Comparison of ENCODE assay signal across 9 mouse cellular contexts in the genomic region with DNA sequence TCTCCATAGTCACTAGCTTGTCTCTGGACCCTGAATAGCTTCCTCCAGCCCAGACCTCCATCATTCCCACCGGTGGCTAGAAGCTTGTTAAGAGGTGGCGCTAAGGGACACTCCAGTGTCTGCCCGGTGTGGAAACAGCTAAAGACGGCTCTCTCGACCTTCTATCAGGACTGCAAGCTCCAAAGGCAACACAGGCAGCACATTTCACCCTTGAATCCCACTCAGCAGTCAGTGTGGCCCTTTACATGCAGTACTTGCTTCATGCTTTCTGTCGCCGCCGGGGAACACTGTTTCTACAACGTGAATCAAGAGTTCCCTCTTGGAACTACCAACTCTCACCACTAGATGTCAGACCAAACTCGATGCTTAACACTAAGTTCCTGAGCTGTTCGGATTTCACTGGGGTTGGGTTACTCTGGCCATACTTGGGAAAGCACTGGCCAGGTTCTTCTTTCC. TPM values are rescaled to one million over a fixed set of nuclear protein-coding genes. Genes with fewer than 3 reads are reported as not detected.
A peak's percentile ranks its signal among the peaks of the same experiment; 100 is the strongest.
DNase-seq lines count a peak whose midpoint lies in the region; ATAC-seq and TF ChIP-seq lines count a peak whose summit lies in the region.
"Had no signal": no experiment of that assay in that cellular context is flagged by ENCODE, and none has a peak within 500 bp of the region (broad histone marks: within the 10 kb centered on the region; RNA-seq: fewer than 3 reads in every experiment).

No protein-coding gene starts in this region.

- no peak overlapping the region for H3K4me3 ChIP-seq in G1E (ENCODE audit: low read depth, low read length)
- H3K4me3 ChIP-seq in heart, embryonic 14.5 days (ENCODE audit: control insufficient read depth in 1 of 2, insufficient read depth in 1 of 2, low read depth in 1 of 2, low read length in 2 of 2) = peak overlapping the region in 1 of 2 experiments; percentile 39; a peak in 1 of 4 replicates
- no peak overlapping the region for H3K4me3 ChIP-seq in kidney, postnatal 0 days (replicated peaks; ENCODE audit: low read depth, low read length)
- no peak overlapping the region for H3K4me3 ChIP-seq in limb, embryonic 15.5 days
- H3K4me3 ChIP-seq in myocyte = no peak overlapping the region
- H3K4me3 ChIP-seq: liver, embryonic 13.5 days had no signal

- 7% methylated on average over 11 of the region's 11 CpGs for WGBS in heart, embryonic 14.5 days
- WGBS in kidney, postnatal 0 days = 7% methylated on average over 11 of the region's 11 CpGs
- 9% methylated on average over 11 of the region's 11 CpGs for WGBS in limb, embryonic 15.5 days

- H3K27ac ChIP-seq in heart, embryonic 14.5 days (replicated peaks in 1 of 2; ENCODE audit: control insufficient read depth in 1 of 2, insufficient read depth in 1 of 2, low read depth in 2 of 2, low read length in 2 of 2) = no peak overlapping the region
- no peak overlapping the region for H3K27ac ChIP-seq in kidney, postnatal 0 days
- no peak overlapping the region for H3K27ac ChIP-seq in limb, embryonic 15.5 days
- H3K27ac ChIP-seq: liver, embryonic 13.5 days had no signal

- H3K36me3 ChIP-seq in G1E (replicated peaks) = no peaks in the 10 kb centered on the region
- no peaks in the 10 kb centered on the region for H3K36me3 ChIP-seq in heart, embryonic 14.5 days (ENCODE audit: control insufficient read depth, insufficient read depth, low read length)
- no peaks in the 10 kb centered on the region for H3K36me3 ChIP-seq in kidney, postnatal 0 days (ENCODE audit: insufficient read depth, low read length)
- no peaks in the 10 kb centered on the region for H3K36me3 ChIP-seq in limb, embryonic 15.5 days
- no peaks in the 10 kb centered on the region for H3K36me3 ChIP-seq in myocyte (ENCODE audit: control insufficient read depth, insufficient read depth)
- H3K36me3 ChIP-seq: liver, embryonic 13.5 days had no signal

- no peaks in the 10 kb centered on the region for H3K9me3 ChIP-seq in G1E (replicated peaks)
- no peaks in the 10 kb centered on the region for H3K9me3 ChIP-seq in heart, embryonic 14.5 days (ENCODE audit: control insufficient read depth, low read length)
- no peaks in the 10 kb centered on the region for H3K9me3 ChIP-seq in kidney, postnatal 0 days (replicated peaks; ENCODE audit: low read length)
- no peaks in the 10 kb centered on the region for H3K9me3 ChIP-seq in limb, embryonic 15.5 days
- H3K9me3 ChIP-seq: liver, embryonic 13.5 days had no signal

- peak overlapping the region; percentile 51; the same call in 1 of the 2 replicates for H3K9ac ChIP-seq in heart, embryonic 14.5 days (ENCODE audit: low read length)
- H3K9ac ChIP-seq in kidney, postnatal 0 days (ENCODE audit: low read depth, low read length) = no peak overlapping the region
- no peak overlapping the region for H3K9ac ChIP-seq in limb, embryonic 15.5 days
- H3K9ac ChIP-seq: liver, embryonic 13.5 days had no signal

- H3ac ChIP-seq in myocyte (ENCODE audit: control insufficient read depth, insufficient read length) = no peak overlapping the region

- H3K27me3 ChIP-seq in G1E (ENCODE audit: insufficient read depth, low read length) (no peaks in the 10 kb centered on the region), myocyte (ENCODE audit: control insufficient read depth, insufficient read depth, insufficient read length) (peaks cover 17% of the 10 kb centered on the region)
- peaks cover 3% of the 10 kb centered on the region; the same call in 1 of the 2 replicates for H3K27me3 ChIP-seq in heart, embryonic 14.5 days (ENCODE audit: control insufficient read depth, insufficient read depth, low read length)
- H3K27me3 ChIP-seq in kidney, postnatal 0 days (ENCODE audit: insufficient read depth, low read length) = no peaks in the 10 kb centered on the region
- H3K27me3 ChIP-seq in limb, embryonic 15.5 days = no peaks in the 10 kb centered on the region
- H3K27me3 ChIP-seq: liver, embryonic 13.5 days had no signal

- no peaks in the 10 kb centered on the region for H3K4me1 ChIP-seq in G1E (ENCODE audit: insufficient read depth, low read depth, low read length)
- no peaks in the 10 kb centered on the region for H3K4me1 ChIP-seq in heart, embryonic 14.5 days (ENCODE audit: control insufficient read depth in 2 of 2, insufficient read depth in 2 of 2, low read length in 2 of 2)
- H3K4me1 ChIP-seq in kidney, postnatal 0 days (replicated peaks; ENCODE audit: insufficient read depth, low read length) = no peaks in the 10 kb centered on the region
- H3K4me1 ChIP-seq in limb, embryonic 15.5 days = 0 out of 2 replicates have a peak, but pooled peaks cover 3% of the 10 kb centered on the region
- H3K4me1 ChIP-seq: liver, embryonic 13.5 days had no signal

- peak; percentile 77; the same call in 1 of the 2 replicates for ATAC-seq in G1E (ENCODE audit: extremely low read depth, insufficient number of reproducible peaks, low FRiP score, poor library complexity, severe bottlenecking)
- peak; percentile 52; the same call in 1 of the 2 replicates for ATAC-seq in erythroblast, adult 5-6 weeks (replicated peaks; ENCODE audit: low FRiP score, poor library complexity, severe bottlenecking)
- no peak for ATAC-seq in heart, embryonic 14.5 days (ENCODE audit: insufficient number of reproducible peaks, insufficient read depth, low FRiP score, low read depth)
- ATAC-seq in kidney, postnatal 0 days (replicated peaks; ENCODE audit: low FRiP score, low read depth) = peak; percentile 84
- ATAC-seq in limb, embryonic 15.5 days (ENCODE audit: insufficient number of reproducible peaks, low FRiP score, low TSS enrichment, low read depth) = peak; percentile 61; the same call in 1 of the 2 replicates

- no peaks in the 10 kb centered on the region for H3K79me2 ChIP-seq in myocyte (ENCODE audit: control insufficient read depth, insufficient read depth)

- no peak for TF ChIP-seq POLR2A in brain, embryonic 14.5 days (IDR thresholded peaks at IDR 0.05; ENCODE audit: borderline replicate concordance, extremely low read depth, insufficient read depth, insufficient read length, poor library complexity, severe bottlenecking)
- no peak for TF ChIP-seq POLR2A in myocyte (IDR thresholded peaks at IDR 0.05; ENCODE audit: insufficient read length, low read depth)

- H3K4me2 ChIP-seq in heart, embryonic 14.5 days (ENCODE audit: low read length) = peak overlapping the region; percentile 56
- H3K4me2 ChIP-seq in kidney, postnatal 0 days (ENCODE audit: low read length) = peak overlapping the region; percentile 38
- H3K4me2 ChIP-seq in limb, embryonic 15.5 days = peak overlapping the region; percentile 39; the same call in 1 of the 2 replicates
- H3K4me2 ChIP-seq in myocyte (ENCODE audit: low read depth) = peak overlapping the region; percentile 46
- H3K4me2 ChIP-seq: liver, embryonic 13.5 days had no signal

- TF ChIP-seq CTCF in G1E (IDR thresholded peaks at IDR 0.05; ENCODE audit: low read depth, low read length) = peak; percentile 56
- peak; percentile 79; the same call in 1 of the 2 replicates for TF ChIP-seq CTCF in brain, embryonic 14.5 days (IDR thresholded peaks at IDR 0.05; ENCODE audit: borderline replicate concordance, extremely low read depth, insufficient read depth, insufficient read length)
- TF ChIP-seq CTCF in kidney, postnatal 0 days (IDR thresholded peaks at IDR 0.05; ENCODE audit: low read depth) = peak; percentile 94

- DNase-seq in G1E (ENCODE audit: low spot score) = peak; percentile 12
- DNase-seq in brain, embryonic 14.5 days (ENCODE audit: low read depth) = peak; percentile 94
- peak; percentile 90 for DNase-seq in kidney, postnatal 0 days (ENCODE audit: low spot score)
- DNase-seq in telencephalon, adult 2 months (ENCODE audit: low read depth, low spot score) = peak; percentile 77
- DNase-seq: liver, embryonic 13.5 days had no signal

TF ChIP-seq in myocyte, 11 proteins besides CTCF, POLR2A, EP300 and RAD21 (continues in another document):
- TF ChIP-seq SRF (IDR thresholded peaks at IDR 0.05; ENCODE audit: control insufficient read depth, insufficient read length, low read depth) (no peak), TCF3 (IDR thresholded peaks at IDR 0.05; ENCODE audit: insufficient read length, low read depth) (no peak), MAX (IDR thresholded peaks at IDR 0.05; ENCODE audit: low read depth) (no peak)

RNA-seq across cellular contexts. Expression of a gene that starts 16.2 kb away (rescaled TPM):
- not detected in 2 replicates for total RNA-seq in G1E (2014; fragmentation: Nextera tagmentation)
- total RNA-seq in G1E (2017) = 0.55 TPM in 1 of 2 replicates, not detected in the other
- not detected in 2 replicates for polyA plus RNA-seq in G1E (2012)
- polyA plus RNA-seq in brain, embryonic 14.5 days (2012; rRNA removed) = not detected in 2 replicates
- not detected in 2 replicates for total RNA-seq in erythroblast, adult 5-6 weeks (2015; ENCODE audit: low replicate concordance)
- total RNA-seq in erythroblast, adult 5-6 weeks (2017; ENCODE audit: low replicate concordance) = not detected in 2 replicates
- polyA plus RNA-seq in heart, embryonic 14.5 days (2014; fragmentation: Nextera tagmentation; extraction: Ambion mirVana) = 0.11 TPM in 1 of 2 replicates, not detected in the other
- not detected in 2 replicates for polyA plus RNA-seq in kidney, postnatal 0 days (2015; fragmentation: Nextera tagmentation; extraction: Ambion mirVana)
- not detected in 2 replicates for polyA plus RNA-seq in limb, embryonic 15.5 days (2015; fragmentation: Nextera tagmentation; extraction: Ambion mirVana)
- polyA plus RNA-seq in myocyte (2012; fragmentation: generic; extraction: Trizol) = not detected
- polyA plus RNA-seq: liver, embryonic 13.5 days had no signal

RNA-seq across cellular contexts. Expression of a gene that starts 42.6 kb away (rescaled TPM):
- total RNA-seq in G1E (2014; fragmentation: Nextera tagmentation) (not detected in 2 replicates), G1E (2017) (0.29 and 0.38 TPM in 2 replicates)
- polyA plus RNA-seq in G1E (2012) (0.03 TPM in 1 of 2 replicates, not detected in the other), myocyte (2012; fragmentation: generic; extraction: Trizol) (0.13 TPM)
- 0.08 and 0.33 TPM in 2 replicates for polyA plus RNA-seq in brain, embryonic 14.5 days (2012; rRNA removed)
- not detected in 2 replicates for total RNA-seq in erythroblast, adult 5-6 weeks (2015; ENCODE audit: low replicate concordance)
- not detected in 2 replicates for total RNA-seq in erythroblast, adult 5-6 weeks (2017; ENCODE audit: low replicate concordance)
- 0.30 and 0.43 TPM in 2 replicates for polyA plus RNA-seq in heart, embryonic 14.5 days (2014; fragmentation: Nextera tagmentation; extraction: Ambion mirVana)
- 0.55 and 0.64 TPM in 2 replicates for polyA plus RNA-seq in kidney, postnatal 0 days (2015; fragmentation: Nextera tagmentation; extraction: Ambion mirVana)
- polyA plus RNA-seq in limb, embryonic 15.5 days (2015; fragmentation: Nextera tagmentation; extraction: Ambion mirVana) = 0.57 and 0.67 TPM in 2 replicates

RNA-seq across cellular contexts. Expression of a gene that starts 55.9 kb away (rescaled TPM):
- total RNA-seq in G1E (2014; fragmentation: Nextera tagmentation) (53.2 and 54.9 TPM in 2 replicates), G1E (2017) (49.5 and 59.3 TPM in 2 replicates)
- polyA plus RNA-seq in G1E (2012) (2.6 and 2.7 TPM in 2 replicates), myocyte (2012; fragmentation: generic; extraction: Trizol) (2.3 TPM)
- 4.3 and 5.4 TPM in 2 replicates for polyA plus RNA-seq in brain, embryonic 14.5 days (2012; rRNA removed)
- total RNA-seq in erythroblast, adult 5-6 weeks (2015; ENCODE audit: low replicate concordance) = 6.7 and 25.0 TPM in 2 replicates
- 9.8 and 19.7 TPM in 2 replicates for total RNA-seq in erythroblast, adult 5-6 weeks (2017; ENCODE audit: low replicate concordance)
- 25.2 and 25.7 TPM in 2 replicates for polyA plus RNA-seq in heart, embryonic 14.5 days (2014; fragmentation: Nextera tagmentation; extraction: Ambion mirVana)
- 25.5 and 32.8 TPM in 2 replicates for polyA plus RNA-seq in kidney, postnatal 0 days (2015; fragmentation: Nextera tagmentation; extraction: Ambion mirVana)
- 48.4 and 49.4 TPM in 2 replicates for polyA plus RNA-seq in limb, embryonic 15.5 days (2015; fragmentation: Nextera tagmentation; extraction: Ambion mirVana)

Comparison
In these comparisons a context has a peak if more than half of its experiments do, and no peak if none do; other contexts are left out.
1. DNase-seq: peak in every context shown above with its lines; median percentile 94 in brain, embryonic 14.5 days; 90 in kidney, postnatal 0 days; 77 in telencephalon, adult 2 months; 12 in G1E.